Mouse (Mus musculus): ENCODE measurements at regions not wholly inside any gene's neighbourhood (a gene's known extent, or its start where the extent isn't known, plus 50 kb on each side); places are given as distances from the start of the nearest gene placed in this dataset.

DNA sequence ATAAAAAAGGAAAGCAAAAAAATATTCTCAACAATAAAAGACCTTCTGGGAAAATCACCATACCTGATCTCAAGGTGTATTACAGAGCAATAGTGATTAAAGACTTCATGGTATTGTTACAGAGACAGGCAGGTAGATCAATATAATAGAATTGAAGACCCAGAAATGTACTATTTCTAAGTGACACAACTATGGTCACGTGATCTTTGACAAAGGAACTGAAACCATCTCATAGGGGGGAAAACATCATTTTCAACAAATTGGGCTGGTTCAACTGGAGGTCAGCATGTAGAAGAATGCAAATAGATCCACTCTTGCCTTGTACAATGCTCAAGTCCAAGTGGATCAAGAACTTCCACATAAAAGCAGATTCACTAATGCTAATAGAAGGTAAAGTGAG lies 1815.6 kb upstream of the Zeb2 start:
- Histone ChIP-seq H3K79me2 (ENCODE audit: control insufficient read depth, insufficient read depth) (no peaks in the 10 kb centered on the region), H3ac (ENCODE audit: control insufficient read depth, insufficient read length, low read depth) (no peak overlapping the region), H3K4me3 (ENCODE audit: insufficient read depth, poor library complexity, severe bottlenecking) (no peak overlapping the region), H3K79me3 (ENCODE audit: low read depth) (no peaks in the 10 kb centered on the region), H3K36me3 (ENCODE audit: control insufficient read depth, insufficient read depth) (no peaks in the 10 kb centered on the region), H3K27me3 (ENCODE audit: control insufficient read depth, insufficient read depth, insufficient read length) (no peaks in the 10 kb centered on the region)
- peak; percentile 30 for TF ChIP-seq USF1 (IDR thresholded peaks at IDR 0.05; ENCODE audit: low read depth)
- TF ChIP-seq FOSL1 (IDR thresholded peaks at IDR 0.05; ENCODE audit: insufficient read depth, low read length, poor library complexity, severe bottlenecking) = no peak

DNA sequence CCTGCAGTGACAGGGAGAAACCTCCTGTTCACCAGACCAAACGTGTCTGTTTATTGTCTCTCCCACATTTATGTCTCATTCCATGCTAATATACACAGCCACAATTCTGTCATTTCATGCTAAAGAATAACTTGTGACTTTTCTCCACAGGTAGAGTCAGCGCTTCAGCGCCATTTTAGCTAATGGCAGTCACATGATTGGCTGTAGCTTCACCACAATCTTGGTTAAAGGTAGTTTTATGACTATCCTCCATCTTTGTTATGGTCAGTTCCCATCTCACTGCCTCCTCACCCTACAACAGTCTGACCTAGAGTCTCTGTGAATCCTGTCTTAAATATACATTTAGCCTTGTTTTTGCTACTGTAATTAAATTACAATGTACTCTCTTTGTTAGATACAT lies 1807.0 kb upstream of the Zeb2 start:
- no peaks in the 10 kb centered on the region for H3K79me2 ChIP-seq (ENCODE audit: control insufficient read depth, insufficient read depth)
- TF ChIP-seq MYOG (IDR thresholded peaks at IDR 0.05; ENCODE audit: control insufficient read depth, extremely low read depth, insufficient read length) (no peak), CTCF (IDR thresholded peaks at IDR 0.05; ENCODE audit: control insufficient read depth, insufficient read depth, insufficient read length) (no peak), MYOD1 (IDR thresholded peaks at IDR 0.05; ENCODE audit: control insufficient read depth, insufficient read length, low read depth) (no peak), USF1 (IDR thresholded peaks at IDR 0.05; ENCODE audit: low read depth) (peak; percentile 52), FOSL1 (IDR thresholded peaks at IDR 0.05; ENCODE audit: insufficient read depth, low read length, poor library complexity, severe bottlenecking) (no peak), CEBPB (IDR thresholded peaks at IDR 0.05; ENCODE audit: low read depth) (no peak), MAX (IDR thresholded peaks at IDR 0.05) (no peak)
- no peak overlapping the region for H3K4me3 ChIP-seq (ENCODE audit: insufficient read depth, poor library complexity, severe bottlenecking)
- H3K79me3 ChIP-seq (ENCODE audit: low read depth) = no peaks in the 10 kb centered on the region
- no peaks in the 10 kb centered on the region for H3K36me3 ChIP-seq (ENCODE audit: control insufficient read depth, insufficient read depth)
- H3ac ChIP-seq (ENCODE audit: control insufficient read depth, insufficient read length, low read depth) = no peak overlapping the region
- no peaks in the 10 kb centered on the region for H3K27me3 ChIP-seq (ENCODE audit: control insufficient read depth, insufficient read depth, insufficient read length)

DNA sequence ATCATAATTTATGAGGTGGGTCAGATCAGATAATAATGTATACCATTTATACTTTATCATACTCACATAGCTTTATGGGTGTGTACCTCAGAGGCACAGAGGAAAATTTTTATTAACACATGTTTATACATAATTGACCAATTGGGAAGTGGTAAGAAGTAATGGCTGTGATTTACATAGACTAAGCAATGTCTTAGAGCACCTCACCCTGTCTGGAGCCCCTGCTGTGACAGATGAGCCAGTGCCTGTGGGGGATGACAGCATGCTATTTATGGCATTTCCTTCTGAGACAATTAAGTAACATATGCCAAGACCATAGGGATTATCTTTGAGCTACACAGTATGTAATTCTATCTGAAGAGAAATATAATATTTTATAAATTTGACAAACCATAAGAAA lies 1796.3 kb upstream of the Zeb2 start:
- no peak overlapping the region for H3ac ChIP-seq (ENCODE audit: control insufficient read depth, insufficient read length, low read depth)
- TF ChIP-seq CEBPB (IDR thresholded peaks at IDR 0.05; ENCODE audit: low read depth) = no peak
- TF ChIP-seq MYOG (IDR thresholded peaks at IDR 0.05; ENCODE audit: control insufficient read depth, extremely low read depth, insufficient read length) = no peak
- no peak for TF ChIP-seq MAX (IDR thresholded peaks at IDR 0.05)
- TF ChIP-seq USF1 (IDR thresholded peaks at IDR 0.05; ENCODE audit: low read depth) = no peak
- no peak for TF ChIP-seq CTCF (IDR thresholded peaks at IDR 0.05; ENCODE audit: control insufficient read depth, insufficient read depth, insufficient read length)
- TF ChIP-seq FOSL1 (IDR thresholded peaks at IDR 0.05; ENCODE audit: insufficient read depth, low read length, poor library complexity, severe bottlenecking) = no peak
- TF ChIP-seq MYOD1 (IDR thresholded peaks at IDR 0.05; ENCODE audit: control insufficient read depth, insufficient read length, low read depth) = no peak
- no peak overlapping the region for H3K4me3 ChIP-seq (ENCODE audit: insufficient read depth, poor library complexity, severe bottlenecking)
- no peaks in the 10 kb centered on the region for H3K27me3 ChIP-seq (ENCODE audit: control insufficient read depth, insufficient read depth, insufficient read length)
- H3K79me3 ChIP-seq (ENCODE audit: low read depth) = no peaks in the 10 kb centered on the region
- no peaks in the 10 kb centered on the region for H3K79me2 ChIP-seq (ENCODE audit: control insufficient read depth, insufficient read depth)
- no peaks in the 10 kb centered on the region for H3K36me3 ChIP-seq (ENCODE audit: control insufficient read depth, insufficient read depth)

DNA sequence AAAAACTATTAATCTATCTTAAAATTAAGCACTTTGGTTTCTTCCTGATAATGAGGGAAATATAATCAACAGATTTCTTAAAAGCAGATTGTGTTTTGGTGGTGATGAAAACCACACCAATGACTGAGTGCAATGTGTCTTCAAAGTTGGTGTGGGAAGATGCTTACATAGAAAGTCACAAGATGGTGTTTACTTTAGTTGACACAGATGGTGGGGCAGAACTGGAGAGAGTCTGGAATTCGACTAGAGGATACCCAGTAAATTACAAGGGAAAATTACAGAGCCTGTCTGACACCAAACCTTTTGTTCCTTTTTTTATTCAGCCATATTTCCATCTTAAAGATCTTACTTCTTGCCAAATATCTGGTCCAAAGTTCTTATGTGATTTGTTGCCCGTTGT lies 1766.0 kb upstream of the Zeb2 start:
- no peaks in the 10 kb centered on the region for H3K27me3 ChIP-seq (ENCODE audit: control insufficient read depth, insufficient read depth, insufficient read length)
- no peaks in the 10 kb centered on the region for H3K79me2 ChIP-seq (ENCODE audit: control insufficient read depth, insufficient read depth)
- no peak overlapping the region for H3K4me3 ChIP-seq (ENCODE audit: insufficient read depth, poor library complexity, severe bottlenecking)
- TF ChIP-seq MYOD1 (IDR thresholded peaks at IDR 0.05; ENCODE audit: control insufficient read depth, insufficient read length, low read depth) (no peak), CTCF (IDR thresholded peaks at IDR 0.05; ENCODE audit: control insufficient read depth, insufficient read depth, insufficient read length) (no peak)
- no peaks in the 10 kb centered on the region for H3K79me3 ChIP-seq (ENCODE audit: low read depth)
- H3K36me3 ChIP-seq (ENCODE audit: control insufficient read depth, insufficient read depth) = no peaks in the 10 kb centered on the region
- H3ac ChIP-seq (ENCODE audit: control insufficient read depth, insufficient read length, low read depth) = no peak overlapping the region

DNA sequence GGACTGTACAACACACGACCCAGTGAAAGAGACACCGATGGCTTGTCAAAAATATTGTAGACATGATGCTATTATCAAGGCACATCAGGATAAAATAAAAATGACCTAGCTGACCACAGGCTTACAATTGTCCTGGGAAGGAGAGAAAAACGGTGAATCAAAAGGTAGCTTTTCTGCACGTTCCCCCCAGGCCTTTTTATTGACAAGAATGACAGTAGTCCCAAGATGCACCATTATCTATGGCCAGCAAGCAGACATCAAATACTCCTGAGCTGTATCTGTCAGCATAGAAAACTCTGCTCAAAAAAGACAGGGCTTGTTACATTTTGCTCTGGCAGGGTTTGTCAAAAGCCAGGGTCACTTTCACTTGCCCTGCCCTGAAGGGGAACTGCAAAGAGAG lies 1753.6 kb upstream of the Zeb2 start:
- Histone ChIP-seq H3K79me2 (ENCODE audit: control insufficient read depth, insufficient read depth) (no peaks in the 10 kb centered on the region), H3K79me3 (ENCODE audit: low read depth) (no peaks in the 10 kb centered on the region), H3ac (ENCODE audit: control insufficient read depth, insufficient read length, low read depth) (no peak overlapping the region), H3K36me3 (ENCODE audit: control insufficient read depth, insufficient read depth) (no peaks in the 10 kb centered on the region), H3K27me3 (ENCODE audit: control insufficient read depth, insufficient read depth, insufficient read length) (no peaks in the 10 kb centered on the region), H3K4me3 (ENCODE audit: insufficient read depth, poor library complexity, severe bottlenecking) (no peak overlapping the region)
- TF ChIP-seq MAX (IDR thresholded peaks at IDR 0.05) (no peak), CEBPB (IDR thresholded peaks at IDR 0.05; ENCODE audit: low read depth) (no peak), CTCF (IDR thresholded peaks at IDR 0.05; ENCODE audit: control insufficient read depth, insufficient read depth, insufficient read length) (no peak), FOSL1 (IDR thresholded peaks at IDR 0.05; ENCODE audit: insufficient read depth, low read length, poor library complexity, severe bottlenecking) (no peak), MYOD1 (IDR thresholded peaks at IDR 0.05; ENCODE audit: control insufficient read depth, insufficient read length, low read depth) (no peak), USF1 (IDR thresholded peaks at IDR 0.05; ENCODE audit: low read depth) (no peak), MYOG (IDR thresholded peaks at IDR 0.05; ENCODE audit: control insufficient read depth, extremely low read depth, insufficient read length) (no peak)

All from C2C12 (cell line).